Mouse (Mus musculus) liver, adult 2 months (tissue): ENCODE results near the gene Mier1.

Experiments used
- CTCF ChIP-seq: fragments of 200-500 bp; IDR thresholded peaks from 2 replicates; pipeline ENCODE4 v1.5.1; 2011; ENCODE audit warnings: low read depth, low read length, control low read depth
- POLR2A ChIP-seq: fragments of 200-500 bp; IDR thresholded peaks from 2 replicates; pipeline ENCODE4 v1.6.1; 2011; ENCODE audit warnings: low read length, control low read depth; ENCODE audit not compliant: insufficient read depth; ENCODE audit errors: extremely low read depth

GRCm38 (mm10) chr4:103114184-103115111, at the start of gene Mier1, which contains the start of gene Wdr78:
- TF ChIP-seq CTCF (no peak), POLR2A (0 out of 2 replicates have a peak, but pooled peaks have one; percentile 15)
